Mouse (Mus musculus): Measurements from ENCODE around the gene Htr2a. TPM values are rescaled to one million over a fixed set of nuclear protein-coding genes. Genes with fewer than 3 reads are reported as not detected.

Gene Htr2a
- 0.19 TPM for polyA plus RNA-seq (2014; fragmentation: Illumina TruSeq; extraction: RNeasy Lipid Tissue Mini Kit (QIAGEN cat#74804); ENCODE audit: insufficient read depth, low read depth, low replicate concordance)

GRCm38 (mm10) chr14:74640819-74641381 is at the start of gene Htr2a:
TSS of gene Htr2a (plus strand) at chr14:74640840.

GRCm38 (mm10) chr14:74732079-74732783 is 91.6 kb downstream of the Htr2a start, which contains the start of gene Esd:
TSS of gene Esd (plus strand) at chr14:74732297.

Other genes starting within 250 kb of the Htr2a start
- gene Esd, start 91.5 kb downstream of the Htr2a start, polyA plus RNA-seq (2014; fragmentation: Illumina TruSeq; extraction: RNeasy Lipid Tissue Mini Kit (QIAGEN cat#74804); ENCODE audit: insufficient read depth, low read depth, low replicate concordance) = 141 TPM